Mouse (Mus musculus) stomach, embryonic 14.5 days (tissue): ENCODE data around the gene Sema4c. TPM values are rescaled to one million over a fixed set of nuclear protein-coding genes. Genes with fewer than 3 reads are reported as not detected.

Experiments used
- ATAC-seq: fragments of 200-750 bp; cut with Nextera tagmentation; 2 replicates; pipeline ENCODE4 v1.8.0; 2017; ENCODE audit warnings: low read depth, moderate TSS enrichment; ENCODE audit not compliant: insufficient number of reproducible peaks, insufficient read depth, low FRiP score
- H3K27ac ChIP-seq: fragments of 300-500 bp; sonication (generic); 2 replicates; pipeline ENCODE4 v1.5.1; 2014; ENCODE audit warnings: mild to moderate bottlenecking, low read length, moderate library complexity, mixed read lengths
- H3K27me3 ChIP-seq: fragments of 300-500 bp; sonication (generic); 2 replicates; pipeline ENCODE4 v1.6.1; 2014; ENCODE audit warnings: low read length, control low read depth, mixed read lengths; ENCODE audit not compliant: control insufficient read depth, insufficient read depth
- H3K36me3 ChIP-seq: fragments of 300-500 bp; sonication (generic); 2 replicates; pipeline ENCODE4 v1.6.1; 2014; ENCODE audit warnings: mild to moderate bottlenecking, control low read depth, low read length, moderate library complexity, mixed read lengths; ENCODE audit not compliant: control insufficient read depth, insufficient read depth
- H3K4me1 ChIP-seq: fragments of 300-500 bp; sonication (generic); 2 replicates; pipeline ENCODE4 v1.6.1; 2014; ENCODE audit warnings: low read length, control low read depth, mixed read lengths; ENCODE audit not compliant: control insufficient read depth, insufficient read depth
- H3K4me2 ChIP-seq: fragments of 300-500 bp; sonication (generic); replicated peaks from 2 replicates; pipeline ENCODE4 v1.6.1; 2014; ENCODE audit warnings: low read depth, low read length, control low read depth
- H3K4me3 ChIP-seq: fragments of 300-500 bp; sonication (generic); 2 replicates; pipeline ENCODE4 v1.5.1; 2014; ENCODE audit warnings: low read depth, low read length, control low read depth
- H3K9ac ChIP-seq: fragments of 300-500 bp; sonication (generic); replicated peaks from 2 replicates; pipeline ENCODE4 v1.6.1; 2014; ENCODE audit warnings: low read depth, mild to moderate bottlenecking, control low read depth, low read length, moderate library complexity, mixed read lengths
- H3K9me3 ChIP-seq: fragments of 300-500 bp; sonication (generic); 2 replicates; pipeline ENCODE4 v1.6.1; 2016; ENCODE audit warnings: low read depth, low read length, control low read depth; ENCODE audit not compliant: control insufficient read depth
- WGBS: fragments of 180-500 bp; shearing (Covaris S2); extraction: QIAGEN DNeasy Blood & Tissue Kit; methylation state at CpG from one replicate; pipeline ENCODE4 v1.1.7; 2014; 5-methylcytosine and 5-hydroxymethylcytosine counted together
- polyA plus RNA-seq: library from polyadenylated mRNA; unstranded; fragments of >200 nt; fragmentation: Nextera tagmentation; extraction: Ambion mirVana; gene quantifications from 2 replicates; pipeline ENCODE4 v1.2.1, GENCODE M21; 2014

Sema4c gene
- polyA plus RNA-seq, 1 experiment from 2014 or later, result 4.2 TPM

GRCm38 (mm10) chr1:36595167-36595931 lies 37.2 kb upstream of the Sema4c start:
- Histone ChIP-seq H3K4me1 (peaks cover 19% of the 10 kb centered on the region), H3K9me3 (no peaks in the 10 kb centered on the region), H3K36me3 (no peaks in the 10 kb centered on the region), H3K4me2 (no peak overlapping the region), H3K27ac (peak overlapping the region; percentile 71), H3K4me3 (no peak overlapping the region), H3K27me3 (no peaks in the 10 kb centered on the region), H3K9ac (no peak overlapping the region)
- WGBS, result 49% methylated on average over 10 of the region's 10 CpGs
- peak; percentile 30; the same call in 1 of the 2 replicates for ATAC-seq

DNA sequence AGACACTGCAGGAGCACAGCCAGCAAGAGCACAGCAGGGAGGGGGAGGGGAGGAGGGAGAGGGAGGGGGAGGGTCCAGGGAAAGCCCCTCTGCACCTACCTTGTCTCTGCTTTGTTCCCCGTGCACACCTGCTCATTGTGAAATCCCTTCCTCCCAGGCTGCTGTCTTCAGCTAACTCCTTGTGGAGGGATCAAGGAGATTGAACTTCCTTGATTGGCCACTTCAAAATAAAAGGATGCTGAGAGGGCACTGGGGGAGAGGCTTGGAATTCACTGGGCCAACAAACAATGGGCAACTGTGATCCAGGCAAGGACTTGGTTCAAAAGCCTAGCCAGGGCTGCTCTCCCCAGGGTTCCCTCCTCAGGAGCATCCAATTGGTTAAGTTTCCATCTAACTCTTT lies 35.0 kb upstream of the Sema4c start:
- H3K27ac ChIP-seq, result no peak overlapping the region
- H3K4me1 ChIP-seq, result peaks cover 39% of the 10 kb centered on the region

DNA sequence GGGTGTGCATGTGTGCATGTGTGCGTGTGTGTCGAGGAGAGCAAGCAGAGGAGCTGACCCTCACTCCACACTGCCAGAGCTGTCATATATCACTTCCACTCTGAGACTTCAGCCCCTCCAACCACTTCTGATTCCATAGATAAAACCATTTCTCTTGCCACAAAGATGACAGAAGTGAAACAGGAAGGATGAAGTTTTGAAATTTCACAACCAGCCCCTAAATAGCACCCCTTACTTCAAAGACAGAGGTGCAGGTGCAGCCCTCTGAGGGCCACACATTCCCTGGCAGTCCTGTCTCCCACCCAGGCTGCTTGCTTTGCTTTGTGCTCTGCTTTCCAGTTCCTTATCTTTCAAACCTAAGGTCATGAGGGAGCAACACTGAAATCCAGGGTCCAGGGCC lies 33.3 kb upstream of the Sema4c start:
- Histone ChIP-seq H3K27ac (no peak overlapping the region), H3K4me3 (no peak overlapping the region), H3K4me1 (peaks cover 45% of the 10 kb centered on the region), H3K9me3 (no peaks in the 10 kb centered on the region), H3K9ac (no peak overlapping the region), H3K27me3 (no peaks in the 10 kb centered on the region), H3K36me3 (no peaks in the 10 kb centered on the region), H3K4me2 (no peak overlapping the region)
- no peak for ATAC-seq
- 56% methylated on average over 2 of the region's 2 CpGs for WGBS

More for the DNA sequence above, 35.0 kb upstream of the Sema4c start:
- Histone ChIP-seq H3K9me3 (no peaks in the 10 kb centered on the region), H3K4me2 (no peak overlapping the region), H3K4me3 (no peak overlapping the region), H3K9ac (no peak overlapping the region), H3K36me3 (no peaks in the 10 kb centered on the region), H3K27me3 (no peaks in the 10 kb centered on the region)
- 24% methylated on average over 1 of the region's 1 CpGs for WGBS
- ATAC-seq, result no peak

DNA sequence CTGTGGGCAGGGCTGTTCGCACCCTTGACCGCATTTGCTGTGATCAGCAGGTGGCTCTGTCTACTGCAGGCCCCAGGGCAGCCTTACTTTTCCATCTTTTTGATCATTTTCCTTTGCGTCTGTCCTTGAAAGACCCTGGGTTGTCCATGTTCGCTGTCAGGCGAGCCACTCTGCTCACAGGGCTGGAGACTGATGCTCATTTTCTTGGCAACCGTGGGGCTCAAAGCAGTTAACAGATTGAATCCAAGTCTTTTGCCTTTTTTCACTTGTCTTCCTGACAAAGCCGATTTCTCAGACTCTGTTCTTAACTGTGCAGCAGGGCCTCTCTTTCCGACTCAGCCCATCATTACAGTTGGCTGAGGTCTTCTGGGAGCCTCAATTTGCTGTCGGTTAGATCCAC lies 32.5 kb upstream of the Sema4c start:
- Histone ChIP-seq H3K36me3 (no peaks in the 10 kb centered on the region), H3K4me2 (no peak overlapping the region), H3K9ac (no peak overlapping the region), H3K9me3 (no peaks in the 10 kb centered on the region), H3K27ac (peak overlapping the region; percentile 86; the same call in 1 of the 2 replicates), H3K27me3 (no peaks in the 10 kb centered on the region), H3K4me1 (peaks cover 38% of the 10 kb centered on the region), H3K4me3 (no peak overlapping the region)
- ATAC-seq, result no peak
- WGBS, result 66% methylated on average over 9 of the region's 9 CpGs

DNA sequence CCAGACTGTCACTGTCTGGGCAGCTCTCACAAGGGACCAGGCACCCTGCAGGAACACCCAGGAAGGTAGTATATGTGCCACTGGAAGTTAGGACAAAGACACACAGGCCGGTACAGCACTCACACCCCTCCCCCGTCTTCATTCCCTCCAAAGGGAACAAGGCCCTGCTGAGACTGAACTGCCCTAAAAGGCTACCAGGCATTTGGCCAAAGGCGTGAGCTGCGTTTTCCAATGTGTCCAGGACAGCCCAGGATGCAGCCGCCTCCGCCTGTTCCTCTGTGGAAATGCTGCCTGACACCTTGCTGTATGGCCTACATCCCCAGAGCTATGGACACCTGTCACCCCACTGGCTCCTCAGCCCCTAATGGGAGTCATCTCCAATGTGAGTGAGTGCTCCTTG lies 31.3 kb upstream of the Sema4c start:
- Histone ChIP-seq H3K4me3 (no peak overlapping the region), H3K36me3 (no peaks in the 10 kb centered on the region), H3K9ac (no peak overlapping the region), H3K27me3 (no peaks in the 10 kb centered on the region), H3K4me1 (peaks cover 32% of the 10 kb centered on the region), H3K9me3 (no peaks in the 10 kb centered on the region), H3K27ac (peak overlapping the region; percentile 86), H3K4me2 (no peak overlapping the region)
- WGBS, result 59% methylated on average over 6 of the region's 6 CpGs
- ATAC-seq, result peak; percentile 18; the same call in 1 of the 2 replicates

- WGBS, result 60% methylated on average over 13 of the region's 13 CpGs
- H3K27me3 ChIP-seq, result no peaks in the 10 kb centered on the region
- H3K4me2 ChIP-seq, result 0 out of 2 replicates have a peak overlapping the region, but pooled peaks have one; percentile 10
- no peak overlapping the region for H3K9ac ChIP-seq
- H3K4me3 ChIP-seq, result no peak overlapping the region
- H3K9me3 ChIP-seq, result no peaks in the 10 kb centered on the region
- H3K4me1 ChIP-seq, result peaks cover 32% of the 10 kb centered on the region
- peak; percentile 64 for ATAC-seq
- H3K36me3 ChIP-seq, result no peaks in the 10 kb centered on the region
- peak overlapping the region; percentile 86 for H3K27ac ChIP-seq
These were observed 30.6 kb upstream of the Sema4c start for GRCm38 (mm10) chr1:36588476-36589450.

GRCm38 (mm10) chr1:36587860-36588259 lies 29.7 kb upstream of the Sema4c start:
- H3K4me3 ChIP-seq, result no peak overlapping the region
- peaks cover 32% of the 10 kb centered on the region for H3K4me1 ChIP-seq
- H3K27ac ChIP-seq, result peak overlapping the region; percentile 86; the same call in 1 of the 2 replicates
- no peak overlapping the region for H3K9ac ChIP-seq
- no peak for ATAC-seq
- 87% methylated on average over 6 of the region's 6 CpGs for WGBS
- H3K27me3 ChIP-seq, result no peaks in the 10 kb centered on the region
- H3K4me2 ChIP-seq, result no peak overlapping the region
- no peaks in the 10 kb centered on the region for H3K36me3 ChIP-seq
- no peaks in the 10 kb centered on the region for H3K9me3 ChIP-seq

DNA sequence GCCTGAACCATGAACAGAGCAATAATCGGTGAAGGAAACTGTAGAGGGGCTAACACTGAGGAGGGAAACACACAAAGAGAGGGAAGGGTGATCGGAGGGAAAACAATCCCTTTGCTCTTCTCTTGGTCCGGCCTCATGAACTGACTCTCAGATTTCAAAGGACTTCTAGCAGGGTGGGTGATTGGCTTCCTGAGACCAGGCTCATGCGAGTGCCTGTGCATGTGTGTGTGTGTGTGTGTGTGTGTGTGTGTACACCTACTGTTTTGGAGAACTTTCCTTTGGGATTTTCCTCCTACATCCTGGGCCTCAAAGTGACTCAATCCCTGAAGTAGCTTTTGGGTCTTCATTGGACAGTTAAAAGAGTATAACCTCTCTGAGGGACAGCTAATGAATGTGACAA lies 28.1 kb upstream of the Sema4c start:
- Histone ChIP-seq H3K27me3 (no peaks in the 10 kb centered on the region), H3K36me3 (no peaks in the 10 kb centered on the region), H3K9me3 (no peaks in the 10 kb centered on the region), H3K4me3 (no peak overlapping the region), H3K27ac (no peak overlapping the region), H3K4me1 (peaks cover 32% of the 10 kb centered on the region), H3K9ac (no peak overlapping the region), H3K4me2 (no peak overlapping the region)
- 34% methylated on average over 4 of the region's 4 CpGs for WGBS
- no peak for ATAC-seq
